Mouse (Mus musculus) neural tube, embryonic 12.5 days (tissue): ENCODE results near the gene Atp6v0e2. TPM values are rescaled to one million over a fixed set of nuclear protein-coding genes. Genes with fewer than 3 reads are reported as not detected.

Source experiments
- polyA plus RNA-seq: library from polyadenylated mRNA; unstranded; fragments of >200 nt; fragmentation: Nextera tagmentation; extraction: Ambion mirVana; gene quantifications from 2 replicates; pipeline ENCODE4 v1.2.1, GENCODE M21; 2016

Atp6v0e2 gene
- polyA plus RNA-seq, 1 experiment from 2014 or later = 107 TPM

Other genes starting within 250 kb of the Atp6v0e2 start
- 26.3 and 27.4 TPM in 2 replicates for gene Krba1, start 142.0 kb upstream of the Atp6v0e2 start, polyA plus RNA-seq
- 18.4 and 18.5 TPM in 2 replicates for gene Zfp467, start 91.8 kb upstream of the Atp6v0e2 start, polyA plus RNA-seq
- 0.28 and 0.63 TPM in 2 replicates for gene Sspo, start 89.4 kb upstream of the Atp6v0e2 start, polyA plus RNA-seq
- gene Lrrc61, start 17.2 kb downstream of the Atp6v0e2 start, polyA plus RNA-seq = 15.6 and 20.1 TPM in 2 replicates
- gene Rarres2, start 35.2 kb downstream of the Atp6v0e2 start, polyA plus RNA-seq = 3.9 and 4.7 TPM in 2 replicates
- not detected in 2 replicates for gene Gm45021, start 52.0 kb downstream of the Atp6v0e2 start, polyA plus RNA-seq
- 42.6 and 44.0 TPM in 2 replicates for gene Repin1, start 56.3 kb downstream of the Atp6v0e2 start, polyA plus RNA-seq
- not detected in 2 replicates for gene Gm44965, start 56.3 kb downstream of the Atp6v0e2 start, polyA plus RNA-seq
- gene Zfp775, start 64.4 kb downstream of the Atp6v0e2 start, polyA plus RNA-seq = 13.8 TPM in 2 replicates
- 4.1 and 4.6 TPM in 2 replicates for gene AI854703, start 89.1 kb downstream of the Atp6v0e2 start, polyA plus RNA-seq
- 0.70 and 1.1 TPM in 2 replicates for gene Gimap8, start 109.6 kb downstream of the Atp6v0e2 start, polyA plus RNA-seq
- 2.2 and 2.5 TPM in 2 replicates for gene Gimap9, start 138.5 kb downstream of the Atp6v0e2 start, polyA plus RNA-seq
- gene Gimap4, start 146.9 kb downstream of the Atp6v0e2 start, polyA plus RNA-seq = 3.1 and 4.3 TPM in 2 replicates
- 9.6 and 11.4 TPM in 2 replicates for gene Gimap6, start 170.6 kb downstream of the Atp6v0e2 start, polyA plus RNA-seq
- gene Gm28053, start 181.0 kb downstream of the Atp6v0e2 start, polyA plus RNA-seq = 0.70 TPM in 1 of 2 replicates, not detected in the other
- not detected in 2 replicates for gene Gimap7, start 181.0 kb downstream of the Atp6v0e2 start, polyA plus RNA-seq
- 6.0 and 8.3 TPM in 2 replicates for gene Gimap1, start 201.4 kb downstream of the Atp6v0e2 start, polyA plus RNA-seq
- gene Gimap5, start 208.6 kb downstream of the Atp6v0e2 start, polyA plus RNA-seq = 1.4 and 1.8 TPM in 2 replicates
- not detected in 2 replicates for gene Gimap3, start 233.2 kb downstream of the Atp6v0e2 start, polyA plus RNA-seq